Mouse (Mus musculus): Measurements from ENCODE around the gene Tmem147. TPM values are rescaled to one million over a fixed set of nuclear protein-coding genes. Genes with fewer than 3 reads are reported as not detected.
"Not testable (repeated sequence)": the region's sequence is repeated elsewhere in the genome, so short reads cannot be mapped to it uniquely, and the experiment has no call there.

Tmem147 gene
- total RNA-seq (2021) = 100 to 1,000 TPM; 119 to 130 TPM

GRCm38 (mm10) chr7:30729396-30730063, at the start of gene Tmem147:
Gene Tmem147, minus strand, starts transcription at chr7:30729540.
- intact Hi-C loops (cut with DNase I) = loop anchor here (2.0 kb wide), 3 partner anchors 65 to 141 kb away; partner anchors contain the start of genes Haus5 and Kmt2b

GRCm38 (mm10) chr7:30777911-30778310, 48.6 kb upstream of the Tmem147 start:
- intact Hi-C loops (cut with DNase I) = no loop called here
- no peak for DNase-seq (ENCODE audit: low spot score in 2 of 2)

More at GRCm38 (mm10) chr7:30729396-30730063, at the start of gene Tmem147:
- peak; percentile 97 to 98 for DNase-seq (ENCODE audit: low spot score in 2 of 2)

- no peak for DNase-seq (ENCODE audit: low spot score in 2 of 2)
- intact Hi-C loops (cut with DNase I) = no loop called here
Observed at GRCm38 (mm10) chr7:30777081-30777579, 47.8 kb upstream of the Tmem147 start.

- peak in 1 of 2 experiments; percentile 45 for DNase-seq (ENCODE audit: low spot score in 2 of 2)
- intact Hi-C loops (cut with DNase I) = no loop called here
Observed at GRCm38 (mm10) chr7:30776104-30776503, 46.8 kb upstream of the Tmem147 start.

GRCm38 (mm10) chr7:30769236-30769635, 39.9 kb upstream of the Tmem147 start:
- intact Hi-C loops (cut with DNase I) = no loop called here
- DNase-seq (ENCODE audit: low spot score in 2 of 2) = no peak

GRCm38 (mm10) chr7:30766408-30766807, 37.1 kb upstream of the Tmem147 start:
- intact Hi-C loops (cut with DNase I) = no loop called here

GRCm38 (mm10) chr7:30765173-30765572, 35.8 kb upstream of the Tmem147 start:
- intact Hi-C loops (cut with DNase I) = no loop called here
- DNase-seq (ENCODE audit: low spot score in 2 of 2) = no peak

More at GRCm38 (mm10) chr7:30766408-30766807, 37.1 kb upstream of the Tmem147 start:
- DNase-seq (ENCODE audit: low spot score in 2 of 2) = no peak

- intact Hi-C loops (cut with DNase I) = loop anchor here (5.0 kb wide), 1 partner anchor 94 kb away; the partner anchor contains the start of gene Ffar3
- no peak for DNase-seq (ENCODE audit: low spot score in 2 of 2)
Observed at GRCm38 (mm10) chr7:30763456-30763855, 34.1 kb upstream of the Tmem147 start, which contains the start of gene Dmkn. Gene Dmkn, plus strand, starts transcription at chr7:30763756.

GRCm38 (mm10) chr7:30761769-30762352, 32.5 kb upstream of the Tmem147 start:
- DNase-seq (ENCODE audit: low spot score in 2 of 2) = no peak
- intact Hi-C loops (cut with DNase I) = loop anchor here (5.0 kb wide), 1 partner anchor 95 kb away; the partner anchor contains the start of gene Ffar3

GRCm38 (mm10) chr7:30758853-30759252, 29.5 kb upstream of the Tmem147 start:
- DNase-seq (ENCODE audit: low spot score in 2 of 2) = no peak
- intact Hi-C loops (cut with DNase I) = no loop called here

GRCm38 (mm10) chr7:30757001-30757400, 27.7 kb upstream of the Tmem147 start:
- DNase-seq (ENCODE audit: low spot score in 2 of 2) = no peak
- intact Hi-C loops (cut with DNase I) = no loop called here

GRCm38 (mm10) chr7:30751086-30751669, 21.8 kb upstream of the Tmem147 start, which contains the start of gene Sbsn:
Gene Sbsn, plus strand, starts transcription at chr7:30751471.
- intact Hi-C loops (cut with DNase I) = no loop called here
- no peak for DNase-seq (ENCODE audit: low spot score in 2 of 2)

GRCm38 (mm10) chr7:30749824-30750606, 20.7 kb upstream of the Tmem147 start:
- intact Hi-C loops (cut with DNase I) = no loop called here
- peak; percentile 8 to 19 for DNase-seq (ENCODE audit: low spot score in 2 of 2)

GRCm38 (mm10) chr7:30747525-30748204, 18.3 kb upstream of the Tmem147 start:
- intact Hi-C loops (cut with DNase I) = no loop called here
- no peak for DNase-seq (ENCODE audit: low spot score in 2 of 2)

GRCm38 (mm10) chr7:30744022-30744598, 14.8 kb upstream of the Tmem147 start:
- intact Hi-C loops (cut with DNase I) = no loop called here
- DNase-seq (ENCODE audit: low spot score in 2 of 2) = no peak

GRCm38 (mm10) chr7:30743617-30744016, 14.3 kb upstream of the Tmem147 start, which contains the start of gene Gapdhs:
Gene Gapdhs, minus strand, starts transcription at chr7:30743681.
- DNase-seq (ENCODE audit: low spot score in 2 of 2); intact Hi-C loops (cut with DNase I): not testable (repeated sequence)

GRCm38 (mm10) chr7:30742570-30742969, 13.2 kb upstream of the Tmem147 start:
- intact Hi-C loops (cut with DNase I); DNase-seq (ENCODE audit: low spot score in 2 of 2): not testable (repeated sequence)

GRCm38 (mm10) chr7:30736211-30736610, 6.9 kb upstream of the Tmem147 start:
- intact Hi-C loops (cut with DNase I) = no loop called here
- peak in 1 of 2 experiments; percentile 24 for DNase-seq (ENCODE audit: low spot score in 2 of 2)
